Mouse (Mus musculus) layer of hippocampus, postnatal 25 days (tissue): ENCODE results near the gene Olfr625-ps1. TPM values are rescaled to one million over a fixed set of nuclear protein-coding genes. Genes with fewer than 3 reads are reported as not detected.
"Not testable (repeated sequence)": the region's sequence is repeated elsewhere in the genome, so short reads cannot be mapped to it uniquely, and the experiment has no call there.

Source experiments
- DNase-seq, 2 experiments: peaks; one replicate each; pipeline ENCODE4 v3.0.0; 2022; ENCODE audit warnings: mixed read lengths in 2 of 2, low spot score in 1 of 2; ENCODE audit errors: extremely low spot score in 1 of 2
- total RNA-seq, 2 experiments: library from RNA; stranded (reverse); gene quantifications; 2 replicates each; pipeline ENCODE4 v1.2.3; 2021

Olfr625-ps1 gene
- not detected for total RNA-seq

DNA sequence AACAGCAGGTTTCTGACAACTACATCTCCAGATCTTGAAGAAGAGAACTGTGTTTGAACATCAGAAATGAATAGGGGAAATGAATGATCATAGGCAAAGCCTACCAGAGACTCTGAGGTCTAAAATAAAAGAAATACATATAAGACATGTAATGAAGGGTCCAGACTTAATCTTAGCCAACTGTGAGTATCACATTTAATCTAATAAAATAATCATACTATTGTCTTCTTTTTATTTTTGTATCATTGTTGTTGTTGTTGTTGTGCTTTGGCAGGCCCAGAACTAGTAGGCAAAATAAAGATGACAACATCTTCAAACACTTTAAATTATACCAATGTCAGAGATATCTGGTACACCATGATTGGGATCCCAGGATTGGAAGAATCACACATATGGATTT lies at the start of gene Olfr625-ps1:
Gene Olfr625-ps1, plus strand, starts transcription at position 301 of the 400 bp plus-strand sequence.
- no peak for DNase-seq

DNA sequence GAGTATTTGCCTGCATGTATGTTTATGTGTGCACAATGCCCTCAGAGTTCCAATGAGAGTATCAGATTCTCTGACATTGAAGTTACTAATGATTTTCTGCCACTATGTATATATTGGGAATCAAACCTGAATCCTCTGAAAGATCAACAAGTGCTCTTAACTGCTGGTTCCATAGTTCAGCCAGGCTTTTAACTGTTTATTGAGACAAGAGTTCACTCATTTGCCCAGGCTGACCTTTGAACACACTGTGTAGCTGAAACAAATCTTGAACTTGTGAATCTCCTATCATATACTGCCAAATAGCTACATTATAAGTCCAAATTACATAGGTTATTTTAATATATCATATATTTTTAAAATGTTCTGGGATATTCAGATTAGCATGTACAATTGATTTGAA lies 45.7 kb upstream of the Olfr625-ps1 start:
- DNase-seq = no peak

DNA sequence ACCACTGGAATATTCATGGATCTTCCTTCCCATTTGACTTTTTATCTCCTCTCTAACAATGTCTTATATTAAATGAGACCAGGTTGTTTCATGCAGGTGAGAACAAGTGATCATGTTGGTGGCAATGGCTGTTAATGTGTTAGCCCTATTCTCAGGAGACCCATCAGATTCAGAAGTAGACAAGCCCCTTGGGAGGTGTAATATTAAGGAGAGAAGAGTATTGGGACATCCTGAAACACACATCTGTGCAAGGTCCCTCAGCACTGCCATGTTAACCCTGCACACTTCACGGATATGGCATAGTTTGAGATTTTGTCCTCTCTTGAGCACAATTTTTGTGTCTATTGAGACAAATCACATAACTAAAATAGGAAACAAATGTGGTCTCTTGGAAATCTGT lies 39.9 kb upstream of the Olfr625-ps1 start, which contains the start of gene Olfr622:
Gene Olfr622, minus strand, starts transcription at position 101 of the 400 bp plus-strand sequence.
- DNase-seq = no peak

DNA sequence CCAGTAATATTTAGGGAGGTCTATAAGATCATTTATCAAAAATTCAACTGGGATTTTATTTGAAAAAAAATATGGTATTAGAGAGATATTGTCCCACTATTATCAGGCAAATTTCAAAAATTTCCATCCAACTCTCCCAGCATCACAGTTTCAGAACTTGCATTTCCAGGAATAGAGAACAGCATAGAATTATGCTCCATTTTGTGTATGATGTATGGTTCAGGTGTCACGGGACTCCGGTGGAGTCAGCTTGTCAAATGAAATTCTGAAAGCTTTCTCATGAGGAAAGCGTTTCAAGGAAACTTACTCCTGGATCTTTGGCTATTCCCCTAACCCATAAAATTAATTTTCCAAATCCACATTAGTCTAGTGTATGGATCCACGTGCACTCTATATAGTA lies 38.5 kb upstream of the Olfr625-ps1 start:
- DNase-seq = no peak

DNA sequence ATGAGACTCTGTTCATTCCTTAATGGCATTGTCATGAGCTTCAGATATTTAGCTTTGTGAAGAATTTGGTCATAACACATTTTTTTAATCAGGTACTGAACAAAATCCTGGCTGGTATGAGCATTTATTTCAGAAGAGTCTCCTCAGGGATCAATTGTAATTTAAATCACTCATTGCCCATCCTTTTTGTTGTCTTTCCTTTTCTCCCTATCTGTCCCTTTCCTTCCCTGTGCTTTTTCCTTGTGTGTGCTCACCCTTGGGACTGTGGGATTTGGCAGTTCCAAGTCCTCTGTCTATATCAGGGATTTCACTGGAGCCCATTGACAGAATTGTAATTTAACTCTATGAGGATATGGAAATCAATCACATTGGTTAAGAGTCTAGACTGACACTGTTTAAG lies 18.9 kb upstream of the Olfr625-ps1 start, which contains the start of gene Olfr623:
Gene Olfr623, minus strand, starts transcription at position 101 of the 400 bp plus-strand sequence.
- no peak for DNase-seq

DNA sequence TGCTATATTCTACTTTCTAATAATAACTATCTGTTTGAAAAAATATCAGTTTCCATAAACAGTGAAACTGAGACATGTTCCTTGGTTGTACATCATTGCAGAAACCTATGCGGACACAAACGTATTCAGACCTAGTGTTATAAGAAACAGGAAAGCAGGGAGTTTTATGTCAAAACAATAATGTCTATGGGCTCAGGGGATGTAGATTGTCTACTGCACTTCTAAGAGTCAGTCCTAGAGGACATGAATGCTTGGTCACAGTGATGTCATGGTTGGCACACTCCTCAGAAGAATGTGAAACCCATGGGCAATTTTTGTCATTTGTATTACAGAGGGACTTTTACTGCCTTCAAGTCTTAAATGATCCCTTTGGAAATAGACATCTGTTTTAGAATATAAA lies 11.4 kb upstream of the Olfr625-ps1 start, which contains the start of gene Olfr624:
Gene Olfr624, minus strand, starts transcription at position 101 of the 400 bp plus-strand sequence.
- DNase-seq = no peak

DNA sequence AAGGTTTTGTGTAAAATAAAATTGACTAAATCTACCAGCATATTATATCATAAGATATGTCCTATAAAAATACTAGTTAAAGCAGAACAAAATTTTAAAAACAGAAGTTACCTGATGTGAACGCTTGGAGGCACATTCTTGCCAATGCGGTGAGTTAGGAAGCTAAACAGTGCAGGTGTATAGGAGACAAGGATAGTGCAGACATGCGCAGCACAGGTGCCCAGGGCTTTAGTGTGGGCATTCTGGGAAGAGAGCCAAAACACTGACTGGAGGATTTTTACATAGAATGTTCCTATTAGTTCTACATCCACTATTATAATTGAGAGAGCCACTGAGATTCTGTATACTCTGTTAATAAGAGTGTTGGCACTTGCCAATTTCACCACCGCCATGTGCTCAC lies 16.9 kb downstream of the Olfr625-ps1 start:
- DNase-seq = no peak

DNA sequence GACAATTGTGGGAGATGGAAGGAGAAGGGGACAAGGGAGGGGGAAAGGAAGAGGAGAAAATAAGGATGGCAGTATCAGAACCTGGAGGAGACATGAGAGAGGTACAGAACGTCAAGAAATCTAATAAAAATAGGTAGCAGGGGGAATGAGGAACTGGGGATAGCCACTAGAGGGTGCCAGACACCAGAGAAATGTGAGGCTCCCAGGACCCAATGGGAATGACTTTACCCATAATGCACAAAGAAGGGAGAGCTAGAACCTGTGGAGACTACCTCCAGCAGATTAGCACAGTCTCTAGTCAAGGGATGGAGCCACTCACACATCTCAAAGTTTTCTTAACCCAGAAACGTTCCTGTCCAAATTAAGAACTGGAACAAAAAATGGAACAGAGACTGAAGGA lies 29.5 kb downstream of the Olfr625-ps1 start:
- DNase-seq = no peak

DNA sequence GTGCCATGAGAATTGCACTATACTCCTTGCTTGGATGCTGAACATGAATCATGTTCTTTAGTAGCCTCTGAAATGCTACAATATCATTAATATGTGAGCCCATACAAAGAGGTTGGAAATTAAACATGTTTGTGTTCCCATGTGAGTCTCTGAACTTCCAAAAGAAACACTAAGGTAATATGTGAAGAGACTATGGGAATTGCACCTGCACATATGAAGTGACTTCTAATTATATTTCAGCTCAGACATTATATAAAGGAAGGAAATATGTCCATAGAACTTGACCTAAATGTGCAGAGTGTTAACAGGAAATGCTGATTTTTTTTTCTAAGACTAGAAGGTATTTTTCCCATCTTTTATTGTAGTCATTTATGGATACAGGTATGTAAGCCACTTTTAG lies 31.9 kb downstream of the Olfr625-ps1 start, which contains the start of gene Olfr243:
Gene Olfr243, plus strand, starts transcription at position 301 of the 400 bp plus-strand sequence.
- DNase-seq = no peak

DNA sequence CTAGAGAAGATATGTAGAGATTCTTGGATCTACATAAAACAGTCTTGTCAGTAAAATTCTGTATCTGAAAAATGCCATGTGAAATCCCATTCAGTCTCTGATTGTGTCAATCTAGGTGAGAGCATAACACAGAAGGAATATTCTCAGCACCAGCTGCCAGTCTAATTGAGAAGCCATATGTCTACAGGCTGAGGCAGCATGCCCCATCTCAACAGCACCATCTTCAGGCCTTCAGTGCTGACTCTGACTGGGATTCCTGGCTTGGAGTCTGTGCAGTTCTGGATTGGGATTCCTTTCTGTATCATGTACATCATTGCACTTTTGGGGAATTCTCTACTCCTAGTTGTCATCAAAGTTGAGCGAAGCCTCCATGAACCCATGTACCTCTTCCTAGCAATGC lies 33.9 kb downstream of the Olfr625-ps1 start:
- not testable (repeated sequence) for DNase-seq

DNA sequence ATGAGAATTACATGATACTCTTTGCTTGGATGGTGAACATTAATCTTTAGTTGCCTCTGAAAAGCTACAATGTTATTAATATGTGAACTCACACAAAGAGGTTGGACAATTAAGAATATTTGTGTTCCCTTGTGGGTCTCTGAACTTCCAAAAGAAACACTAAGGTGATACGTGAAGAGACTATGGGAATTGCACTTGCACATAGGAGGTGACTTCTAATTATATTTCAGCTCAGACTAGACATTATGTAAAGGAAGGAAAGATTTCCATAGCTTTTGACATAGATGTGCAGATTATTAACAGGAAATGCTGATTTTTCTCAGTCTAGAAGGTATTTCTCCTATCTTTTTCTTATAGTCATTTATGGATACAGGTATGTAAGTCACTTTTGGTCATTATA lies 47.6 kb downstream of the Olfr625-ps1 start, which contains the start of gene Olfr628:
Gene Olfr628, plus strand, starts transcription at position 301 of the 400 bp plus-strand sequence.
- no peak for DNase-seq

Other genes starting within 250 kb of the Olfr625-ps1 start
- gene Olfr605, start 237.3 kb upstream of the Olfr625-ps1 start, total RNA-seq = not detected
- gene Olfr606, start 233.7 kb upstream of the Olfr625-ps1 start, total RNA-seq = not detected
- not detected for gene Olfr607, start 218.6 kb upstream of the Olfr625-ps1 start, total RNA-seq
- not detected for gene Olfr608, start 212.8 kb upstream of the Olfr625-ps1 start, total RNA-seq
- gene Olfr609, start 184.7 kb upstream of the Olfr625-ps1 start, total RNA-seq = not detected
- gene Olfr610, start 170.6 kb upstream of the Olfr625-ps1 start, total RNA-seq = not detected
- gene Olfr611, start 161.9 kb upstream of the Olfr625-ps1 start, total RNA-seq = not detected
- not detected for gene Olfr612, start 140.0 kb upstream of the Olfr625-ps1 start, total RNA-seq
- not detected for gene Olfr613, start 134.6 kb upstream of the Olfr625-ps1 start, total RNA-seq
- not detected for gene Olfr615, start 126.6 kb upstream of the Olfr625-ps1 start, total RNA-seq
- gene Olfr616, start 113.6 kb upstream of the Olfr625-ps1 start, total RNA-seq = not detected
- gene Olfr617, start 109.7 kb upstream of the Olfr625-ps1 start, total RNA-seq = not detected
- gene Olfr618, start 92.6 kb upstream of the Olfr625-ps1 start, total RNA-seq = not detected
- gene Olfr619, start 82.1 kb upstream of the Olfr625-ps1 start, total RNA-seq = not detected
- gene Olfr620, start 70.2 kb upstream of the Olfr625-ps1 start, total RNA-seq = not detected
- gene Olfr622, start 40.0 kb upstream of the Olfr625-ps1 start, total RNA-seq = not detected
- gene Olfr623, start 19.0 kb upstream of the Olfr625-ps1 start, total RNA-seq = not detected
- gene Olfr624, start 11.5 kb upstream of the Olfr625-ps1 start, total RNA-seq = under 1 TPM in 1 of 2 experiments, not detected in 1; 0.05 TPM
- not detected for gene Olfr243, start 32.0 kb downstream of the Olfr625-ps1 start, total RNA-seq
- gene Olfr628, start 47.7 kb downstream of the Olfr625-ps1 start, total RNA-seq = not detected
- not detected for gene Olfr629, start 62.2 kb downstream of the Olfr625-ps1 start, total RNA-seq
- not detected for gene Olfr630, start 74.6 kb downstream of the Olfr625-ps1 start, total RNA-seq
- gene Olfr69, start 88.9 kb downstream of the Olfr625-ps1 start, total RNA-seq = not detected
- gene Olfr68, start 97.0 kb downstream of the Olfr625-ps1 start, total RNA-seq = not detected
- gene Olfr67, start 109.1 kb downstream of the Olfr625-ps1 start, total RNA-seq = not detected
- gene Hbb-bt, start 131.3 kb downstream of the Olfr625-ps1 start, total RNA-seq = 10 to 100 TPM; 73.9 to 75.8 TPM
- gene Hbb-bs, start 145.4 kb downstream of the Olfr625-ps1 start, total RNA-seq = 100 to 1,000 TPM; 561 to 593 TPM
- gene Hbb-bh2, start 157.8 kb downstream of the Olfr625-ps1 start, total RNA-seq = not detected
- not detected for gene Hbb-bh1, start 160.4 kb downstream of the Olfr625-ps1 start, total RNA-seq
- not detected for gene Hbb-y, start 170.5 kb downstream of the Olfr625-ps1 start, total RNA-seq
- not detected for gene Olfr66, start 203.5 kb downstream of the Olfr625-ps1 start, total RNA-seq
- not detected for gene Olfr64, start 211.8 kb downstream of the Olfr625-ps1 start, total RNA-seq
- not detected for gene Olfr65, start 220.8 kb downstream of the Olfr625-ps1 start, total RNA-seq
- not detected for gene Olfr631, start 246.1 kb downstream of the Olfr625-ps1 start, total RNA-seq